Comparison of ENCODE assay signal across 9 mouse cellular contexts in the genomic region with DNA sequence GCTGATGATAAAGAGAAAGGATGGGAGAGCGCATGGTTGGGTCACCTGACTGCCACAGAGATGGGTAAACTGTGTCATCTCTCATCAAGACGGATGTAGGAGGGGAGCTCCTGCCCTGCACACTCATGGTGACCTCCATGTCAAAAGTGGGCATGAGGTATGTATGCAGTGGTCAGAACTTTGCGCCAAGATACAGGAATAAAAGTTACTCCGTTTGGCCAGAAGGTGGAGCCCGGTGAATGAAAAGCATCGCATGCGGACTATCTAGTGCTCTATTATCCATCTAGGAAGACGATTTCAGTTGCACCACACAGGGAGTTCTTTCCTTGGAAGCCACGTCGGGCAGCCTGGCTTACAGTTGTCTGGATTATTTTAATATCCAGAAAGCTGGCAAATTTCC. TPM values are rescaled to one million over a fixed set of nuclear protein-coding genes. Genes with fewer than 3 reads are reported as not detected.
DNase-seq lines count a peak whose midpoint lies in the region; ATAC-seq and TF ChIP-seq lines count a peak whose summit lies in the region.
"Had no signal": no experiment of that assay in that cellular context is flagged by ENCODE, and none has a peak within 500 bp of the region (broad histone marks: within the 10 kb centered on the region; RNA-seq: fewer than 3 reads in every experiment).

No protein-coding gene starts in this region.

- 14% methylated on average over 10 of the region's 10 CpGs for WGBS in forebrain, embryonic 10.5 days
- WGBS in forebrain, embryonic 15.5 days = 9% methylated on average over 10 of the region's 10 CpGs

- no peaks in the 10 kb centered on the region for H3K4me1 ChIP-seq in forebrain, embryonic 10.5 days
- H3K4me1 ChIP-seq in forebrain, embryonic 15.5 days = no peaks in the 10 kb centered on the region
- H3K4me1 ChIP-seq: stomach, embryonic 15.5 days had no signal

- H3K4me2 ChIP-seq in forebrain, embryonic 15.5 days (replicated peaks) = no peak overlapping the region
- H3K4me2 ChIP-seq: stomach, embryonic 15.5 days had no signal

- no peaks in the 10 kb centered on the region for H3K9me3 ChIP-seq in forebrain, embryonic 10.5 days
- H3K9me3 ChIP-seq in forebrain, embryonic 15.5 days = no peaks in the 10 kb centered on the region
- H3K9me3 ChIP-seq: stomach, embryonic 15.5 days had no signal

- no peak overlapping the region for H3K27ac ChIP-seq in forebrain, embryonic 10.5 days
- no peak overlapping the region for H3K27ac ChIP-seq in forebrain, embryonic 15.5 days (replicated peaks)
- H3K27ac ChIP-seq in layer of hippocampus, adult 2 months = no peak overlapping the region
- H3K27ac ChIP-seq: stomach, embryonic 15.5 days had no signal

- TF ChIP-seq CTCF in layer of hippocampus, adult 2 months (conservative IDR thresholded peaks at IDR 0.05) = peak; percentile 81

- H3K36me3 ChIP-seq in forebrain, embryonic 10.5 days (replicated peaks) = no peaks in the 10 kb centered on the region
- no peaks in the 10 kb centered on the region for H3K36me3 ChIP-seq in forebrain, embryonic 15.5 days
- H3K36me3 ChIP-seq: stomach, embryonic 15.5 days had no signal

- peak; percentile 37 for DNase-seq in forebrain, embryonic 10.5 days (ENCODE audit: extremely low spot score, low spot score)
- DNase-seq in A20 (ENCODE audit: low read depth, low spot score) = peak; percentile 60
- peak; percentile 26 for DNase-seq in brain, embryonic 18.5 days (ENCODE audit: low read depth, low spot score)
- DNase-seq in layer of hippocampus, adult 2 months (ENCODE audit: low spot score in 2 of 2) = peak; percentile 29 to 55
- DNase-seq in lung, postnatal 10 days = peak; percentile 39
- peak; percentile 52 to 67 for DNase-seq in right cerebral cortex, adult 2 months (ENCODE audit: low spot score in 2 of 2)

- no peak for ATAC-seq in forebrain, embryonic 15.5 days (replicated peaks)
- ATAC-seq in frontal cortex, adult (ENCODE audit: low TSS enrichment) = peak; percentile 72

- H3K27me3 ChIP-seq in forebrain, embryonic 10.5 days (ENCODE audit: poor library complexity, severe bottlenecking) = no peaks in the 10 kb centered on the region
- H3K27me3 ChIP-seq in forebrain, embryonic 15.5 days = no peaks in the 10 kb centered on the region
- H3K27me3 ChIP-seq: stomach, embryonic 15.5 days had no signal

- no peak overlapping the region for H3K9ac ChIP-seq in forebrain, embryonic 15.5 days (replicated peaks)
- H3K9ac ChIP-seq: stomach, embryonic 15.5 days had no signal

- H3K4me3 ChIP-seq in forebrain, embryonic 10.5 days = no peak overlapping the region
- no peak overlapping the region for H3K4me3 ChIP-seq in forebrain, embryonic 15.5 days
- H3K4me3 ChIP-seq in layer of hippocampus, adult 2 months = no peak overlapping the region
- H3K4me3 ChIP-seq: stomach, embryonic 15.5 days had no signal

RNA-seq across cellular contexts. Expression of a gene that starts 22.0 kb away (rescaled TPM):
- 0.12 and 0.36 TPM in 2 replicates for polyA plus RNA-seq in forebrain, embryonic 10.5 days (2016; fragmentation: Nextera tagmentation; extraction: Ambion mirVana)
- polyA plus RNA-seq in forebrain, embryonic 15.5 days (2015; fragmentation: Nextera tagmentation; extraction: Ambion mirVana) = 0.06 and 0.14 TPM in 2 replicates
- under 1 TPM in 1 of 2 experiments, not detected in 1; 0.76 TPM for total RNA-seq in layer of hippocampus, adult 2 months (2021)

RNA-seq across cellular contexts. Expression of a gene that starts 52.8 kb away (rescaled TPM):
- 18.9 and 20.5 TPM in 2 replicates for polyA plus RNA-seq in forebrain, embryonic 10.5 days (2016; fragmentation: Nextera tagmentation; extraction: Ambion mirVana)
- polyA plus RNA-seq in forebrain, embryonic 15.5 days (2015; fragmentation: Nextera tagmentation; extraction: Ambion mirVana) = 16.7 and 22.7 TPM in 2 replicates
- 10 to 100 TPM; 58.0 to 61.0 TPM for total RNA-seq in layer of hippocampus, adult 2 months (2021)
